Mouse (Mus musculus): Measurements from ENCODE around the gene Patl2.

DNA sequence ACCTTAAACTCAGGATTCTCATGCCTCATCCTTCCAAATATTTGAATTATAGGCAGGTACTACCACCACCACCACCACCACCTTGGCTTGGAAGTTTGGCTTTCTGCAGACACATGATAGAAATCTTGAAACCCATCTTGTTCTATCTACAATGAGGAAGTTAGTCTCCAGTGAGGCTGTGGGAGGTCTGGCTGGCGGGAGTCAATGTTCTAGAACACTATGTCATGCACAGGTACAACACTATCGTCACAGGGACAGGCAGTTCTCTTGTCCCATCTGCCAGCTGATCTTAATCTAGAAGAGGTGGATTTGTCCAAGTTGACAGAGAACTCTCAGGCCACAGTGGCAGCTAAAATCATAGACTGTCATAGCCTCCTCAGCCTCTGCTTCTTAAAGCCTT lies 53.4 kb downstream of the Patl2 start:
- TF ChIP-seq CTCF (IDR thresholded peaks at IDR 0.05; ENCODE audit: low read depth) (no peak), EP300 (IDR thresholded peaks at IDR 0.05; ENCODE audit: low read depth) (no peak)
